Mouse (Mus musculus): ENCODE measurements around the gene Fam43a. TPM values are rescaled to one million over a fixed set of nuclear protein-coding genes. Genes with fewer than 3 reads are reported as not detected.

The Fam43a gene
- 9.8 and 11.7 TPM in 2 replicates for polyA plus RNA-seq (2012; rRNA removed)

GRCm38 (mm10) chr16:30599491-30600268 is at the start of gene Fam43a:
Gene Fam43a (plus strand): TSS chr16:30599723.
- no peaks in the 10 kb centered on the region; the same call in 1 of the 2 replicates for H3K27me3 ChIP-seq (ENCODE audit: control insufficient read depth, insufficient read depth, low read length)
- no peaks in the 10 kb centered on the region for H3K36me3 ChIP-seq (ENCODE audit: control insufficient read depth, insufficient read depth, low read length)
- H3K4me1 ChIP-seq (ENCODE audit: control insufficient read depth, insufficient read depth, insufficient read length, low read length) = peaks cover 6% of the 10 kb centered on the region; the same call in 1 of the 2 replicates
- TF ChIP-seq CTCF (IDR thresholded peaks at IDR 0.05; ENCODE audit: extremely low read depth, insufficient read length, insufficient replicate concordance, low read depth, low read length) (peak; percentile 33; the same call in 1 of the 2 replicates), POLR2A (IDR thresholded peaks at IDR 0.05; ENCODE audit: low read depth, low read length) (peak; percentile 95)
- under 1% methylated on average over 63 of the region's 63 CpGs for WGBS
- peak within 1 kb of the TSS; percentile 92 for H3K4me3 ChIP-seq (ENCODE audit: low read depth, low read length)
- H3K27ac ChIP-seq (ENCODE audit: insufficient read depth, low read depth, low read length) = peak within 1 kb of the TSS; percentile 73

GRCm38 (mm10) chr16:30549966-30550747 is 49.4 kb upstream of the Fam43a start:
- 2% methylated on average over 63 of the region's 63 CpGs for WGBS
- Histone ChIP-seq H3K27me3 (ENCODE audit: control insufficient read depth, insufficient read depth, low read length) (no peaks in the 10 kb centered on the region), H3K4me3 (ENCODE audit: low read depth, low read length) (peak overlapping the region; percentile 72), H3K27ac (ENCODE audit: insufficient read depth, low read depth, low read length) (no peak overlapping the region), H3K36me3 (ENCODE audit: control insufficient read depth, insufficient read depth, low read length) (no peaks in the 10 kb centered on the region), H3K4me1 (ENCODE audit: control insufficient read depth, insufficient read depth, insufficient read length, low read length) (peaks cover 6% of the 10 kb centered on the region)
- no peak for TF ChIP-seq POLR2A (IDR thresholded peaks at IDR 0.05; ENCODE audit: low read depth, low read length)
- peak; percentile 75 for TF ChIP-seq CTCF (IDR thresholded peaks at IDR 0.05; ENCODE audit: extremely low read depth, insufficient read length, insufficient replicate concordance, low read depth, low read length)

GRCm38 (mm10) chr16:30550748-30551192 is 48.8 kb upstream of the Fam43a start, which contains the start of gene Tmem44:
Gene Tmem44 (minus strand): TSS chr16:30550842.
- Histone ChIP-seq H3K27ac (ENCODE audit: insufficient read depth, low read depth, low read length) (no peak within 1 kb of the TSS), H3K4me1 (ENCODE audit: control insufficient read depth, insufficient read depth, insufficient read length, low read length) (peaks cover 6% of the 10 kb centered on the region), H3K27me3 (ENCODE audit: control insufficient read depth, insufficient read depth, low read length) (no peaks in the 10 kb centered on the region), H3K36me3 (ENCODE audit: control insufficient read depth, insufficient read depth, low read length) (no peaks in the 10 kb centered on the region), H3K4me3 (ENCODE audit: low read depth, low read length) (peak within 1 kb of the TSS; percentile 72)
- 4% methylated on average over 14 of the region's 14 CpGs for WGBS
- no peak for TF ChIP-seq POLR2A (IDR thresholded peaks at IDR 0.05; ENCODE audit: low read depth, low read length)
- TF ChIP-seq CTCF (IDR thresholded peaks at IDR 0.05; ENCODE audit: extremely low read depth, insufficient read length, insufficient replicate concordance, low read depth, low read length) = no peak

- WGBS = 25% methylated on average over 11 of the region's 11 CpGs
- peaks cover 6% of the 10 kb centered on the region for H3K4me1 ChIP-seq (ENCODE audit: control insufficient read depth, insufficient read depth, insufficient read length, low read length)
- H3K4me3 ChIP-seq (ENCODE audit: low read depth, low read length) = no peak overlapping the region
Measured at GRCm38 (mm10) chr16:30552621-30553338, 46.7 kb upstream of the Fam43a start.

GRCm38 (mm10) chr16:30554109-30554508 is 45.4 kb upstream of the Fam43a start:
- TF ChIP-seq POLR2A (IDR thresholded peaks at IDR 0.05; ENCODE audit: low read depth, low read length) = no peak
- no peak for TF ChIP-seq CTCF (IDR thresholded peaks at IDR 0.05; ENCODE audit: extremely low read depth, insufficient read length, insufficient replicate concordance, low read depth, low read length)
- Histone ChIP-seq H3K4me1 (ENCODE audit: control insufficient read depth, insufficient read depth, insufficient read length, low read length) (peaks cover 6% of the 10 kb centered on the region), H3K4me3 (ENCODE audit: low read depth, low read length) (no peak overlapping the region), H3K27me3 (ENCODE audit: control insufficient read depth, insufficient read depth, low read length) (no peaks in the 10 kb centered on the region), H3K36me3 (ENCODE audit: control insufficient read depth, insufficient read depth, low read length) (peaks cover 3% of the 10 kb centered on the region), H3K27ac (ENCODE audit: insufficient read depth, low read depth, low read length) (no peak overlapping the region)
- 98% methylated on average over 8 of the region's 8 CpGs for WGBS

More at GRCm38 (mm10) chr16:30552621-30553338, 46.7 kb upstream of the Fam43a start:
- TF ChIP-seq POLR2A (IDR thresholded peaks at IDR 0.05; ENCODE audit: low read depth, low read length) (no peak), CTCF (IDR thresholded peaks at IDR 0.05; ENCODE audit: extremely low read depth, insufficient read length, insufficient replicate concordance, low read depth, low read length) (no peak)
- H3K36me3 ChIP-seq (ENCODE audit: control insufficient read depth, insufficient read depth, low read length) = no peaks in the 10 kb centered on the region
- H3K27me3 ChIP-seq (ENCODE audit: control insufficient read depth, insufficient read depth, low read length) = no peaks in the 10 kb centered on the region
- peak overlapping the region; percentile 8; the same call in 1 of the 2 replicates for H3K27ac ChIP-seq (ENCODE audit: insufficient read depth, low read depth, low read length)

GRCm38 (mm10) chr16:30559312-30559992 is 40.1 kb upstream of the Fam43a start:
- no peak overlapping the region for H3K4me3 ChIP-seq (ENCODE audit: low read depth, low read length)
- H3K27ac ChIP-seq (ENCODE audit: insufficient read depth, low read depth, low read length) = no peak overlapping the region
- peaks cover 38% of the 10 kb centered on the region for H3K36me3 ChIP-seq (ENCODE audit: control insufficient read depth, insufficient read depth, low read length)
- H3K4me1 ChIP-seq (ENCODE audit: control insufficient read depth, insufficient read depth, insufficient read length, low read length) = no peaks in the 10 kb centered on the region
- 56% methylated on average over 5 of the region's 5 CpGs for WGBS
- no peaks in the 10 kb centered on the region for H3K27me3 ChIP-seq (ENCODE audit: control insufficient read depth, insufficient read depth, low read length)
- TF ChIP-seq CTCF (IDR thresholded peaks at IDR 0.05; ENCODE audit: extremely low read depth, insufficient read length, insufficient replicate concordance, low read depth, low read length) = no peak
- TF ChIP-seq POLR2A (IDR thresholded peaks at IDR 0.05; ENCODE audit: low read depth, low read length) = no peak

All from small intestine, adult 2 months (tissue).